Mouse (Mus musculus): ENCODE results near the gene Fcer1g. TPM values are rescaled to one million over a fixed set of nuclear protein-coding genes. Genes with fewer than 3 reads are reported as not detected.
A peak's percentile ranks its signal among the peaks of the same experiment; 100 is the strongest.
"Not testable (repeated sequence)": the region's sequence is repeated elsewhere in the genome, so short reads cannot be mapped to it uniquely, and the experiment has no call there.

The Fcer1g gene
- total RNA-seq, 2 experiments from 2014 or later, result 3.7 to 14.3 TPM

DNA sequence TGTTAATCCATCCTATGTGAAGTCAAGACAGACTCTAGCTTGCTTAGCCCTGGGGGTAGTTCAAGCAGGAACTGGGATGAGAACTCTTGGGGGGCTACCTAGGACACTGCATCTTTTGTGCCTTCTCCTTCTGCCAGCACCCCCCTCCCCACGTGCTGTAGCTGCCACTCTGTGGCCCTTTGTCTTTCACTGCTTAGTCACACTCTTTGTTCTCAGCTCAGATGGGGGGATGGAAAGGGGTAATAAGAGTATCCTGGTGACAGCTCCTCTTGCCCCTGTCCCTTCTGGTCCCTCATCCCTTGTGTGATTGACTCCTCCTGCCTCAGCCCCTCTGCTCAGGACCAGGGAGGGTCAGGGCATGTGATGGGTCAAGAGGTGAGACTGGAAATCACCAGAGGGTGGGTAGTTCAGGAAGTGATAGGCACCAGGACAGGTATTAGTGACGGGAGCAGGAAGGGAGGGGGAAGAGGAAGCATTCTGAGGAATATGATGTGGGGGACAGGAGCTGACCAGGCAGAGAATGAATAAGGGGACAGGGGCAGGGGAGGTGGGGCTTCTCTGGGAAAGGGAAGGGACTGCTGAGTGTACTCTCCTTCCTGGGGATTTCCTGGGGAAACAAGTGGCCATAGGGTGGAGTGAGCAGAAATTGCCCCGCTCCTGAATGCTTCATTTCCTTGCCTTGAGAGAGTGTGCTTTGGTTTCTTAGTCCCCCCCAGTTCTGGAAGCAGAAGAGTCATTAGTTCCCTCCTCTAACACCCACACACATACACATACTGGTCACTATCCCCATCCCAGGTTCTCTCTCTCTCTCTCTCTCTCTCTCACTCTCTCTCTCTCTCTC is 14.4 kb upstream of the Fcer1g start:
- ATAC-seq (replicated peaks; ENCODE audit: low FRiP score, low TSS enrichment, poor library complexity, severe bottlenecking), result no peak

GRCm38 (mm10) chr1:171247916-171248315 is 13.8 kb upstream of the Fcer1g start:
- ATAC-seq (replicated peaks; ENCODE audit: low FRiP score, low TSS enrichment, poor library complexity, severe bottlenecking), result no peak

DNA sequence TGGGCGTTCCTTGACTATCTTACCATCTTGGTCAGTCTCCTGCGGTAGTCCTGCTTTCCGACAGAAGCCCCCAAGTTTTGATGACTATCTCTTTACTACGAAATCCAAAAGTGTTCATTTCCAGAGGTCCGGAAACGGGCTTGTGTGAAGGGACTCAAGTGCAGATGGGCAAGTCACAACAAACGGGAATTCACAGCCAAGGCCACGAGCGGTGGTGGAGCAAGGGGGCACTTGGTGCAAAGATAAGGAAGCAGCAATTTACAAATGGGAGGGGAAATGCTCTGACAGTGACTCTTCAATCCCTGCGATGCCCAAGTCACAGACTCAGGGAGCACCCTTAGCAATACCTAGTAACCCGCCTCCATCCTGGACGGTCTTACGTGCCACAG is 13.3 kb upstream of the Fcer1g start:
- peak; percentile 13 for ATAC-seq (replicated peaks; ENCODE audit: low FRiP score, low TSS enrichment, poor library complexity, severe bottlenecking)

DNA sequence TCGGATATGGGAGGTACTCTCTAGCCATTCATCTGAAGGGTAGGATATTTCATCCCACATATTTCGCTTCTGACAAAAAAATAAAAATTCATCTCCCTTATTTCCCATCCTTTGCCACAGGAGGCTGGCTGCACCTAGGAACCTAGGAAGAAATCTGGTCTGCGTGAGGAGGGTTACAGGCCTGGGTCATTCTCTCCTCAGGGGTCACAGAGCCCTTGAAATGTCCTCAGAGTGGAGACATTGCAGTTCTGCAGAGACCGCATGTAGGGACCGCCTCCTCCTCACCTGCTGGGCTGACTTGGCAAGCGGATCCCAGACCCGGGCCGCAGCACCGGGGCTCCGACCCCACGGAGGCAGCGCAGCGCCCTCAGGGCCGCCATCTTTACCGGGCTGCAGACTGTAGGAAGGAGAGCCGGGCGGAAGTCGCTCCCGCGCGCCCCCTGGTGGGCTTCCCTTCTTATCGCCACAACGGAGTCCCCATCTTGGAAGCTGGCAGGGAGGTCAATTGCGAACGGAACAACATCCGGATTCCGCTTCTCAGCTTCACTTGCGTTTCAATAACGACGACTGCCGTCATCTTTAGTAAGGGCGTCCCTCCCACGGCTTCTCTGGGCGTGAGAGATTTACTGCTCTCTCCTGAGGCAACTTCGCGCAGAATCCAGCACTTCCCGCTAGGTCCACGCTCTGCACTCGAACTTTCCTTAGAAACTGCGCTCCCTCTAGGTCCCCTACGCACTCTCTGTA is 12.7 kb upstream of the Fcer1g start:
- ATAC-seq (replicated peaks; ENCODE audit: low FRiP score, low TSS enrichment, poor library complexity, severe bottlenecking), result peak; percentile 94

- no peak for ATAC-seq (replicated peaks; ENCODE audit: low FRiP score, low TSS enrichment, poor library complexity, severe bottlenecking)
Observed at GRCm38 (mm10) chr1:171245353-171245752, 11.2 kb upstream of the Fcer1g start.

DNA sequence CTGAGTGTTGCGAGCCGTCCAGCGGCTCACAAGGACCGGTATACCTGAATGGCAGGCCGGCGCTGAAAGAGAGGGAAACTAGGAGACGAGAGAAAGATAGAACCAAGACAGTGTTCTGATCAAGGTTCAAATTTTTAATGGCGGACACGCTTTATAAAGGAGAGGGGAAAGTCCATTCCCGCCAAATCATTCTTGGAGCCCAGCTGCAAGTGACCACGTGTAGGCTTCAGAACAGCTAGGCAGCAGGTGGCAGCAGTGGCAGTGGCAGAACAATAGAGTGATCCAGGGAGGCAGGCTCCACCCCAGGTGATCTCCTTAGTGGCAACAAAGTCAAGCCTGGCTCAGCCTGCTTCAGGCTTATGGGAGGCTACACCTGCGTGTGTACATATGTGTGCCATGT is 7.8 kb upstream of the Fcer1g start:
- ATAC-seq (replicated peaks; ENCODE audit: low FRiP score, low TSS enrichment, poor library complexity, severe bottlenecking), result not testable (repeated sequence)

- no peak for ATAC-seq (replicated peaks; ENCODE audit: low FRiP score, low TSS enrichment, poor library complexity, severe bottlenecking)
Observed at GRCm38 (mm10) chr1:171240911-171241310, 6.7 kb upstream of the Fcer1g start.

- no peak for ATAC-seq (replicated peaks; ENCODE audit: low FRiP score, low TSS enrichment, poor library complexity, severe bottlenecking)
Observed at GRCm38 (mm10) chr1:171239992-171240744, 6.0 kb upstream of the Fcer1g start.

GRCm38 (mm10) chr1:171238463-171238862 is 4.3 kb upstream of the Fcer1g start:
- ATAC-seq (replicated peaks; ENCODE audit: low FRiP score, low TSS enrichment, poor library complexity, severe bottlenecking), result peak; percentile 86

DNA sequence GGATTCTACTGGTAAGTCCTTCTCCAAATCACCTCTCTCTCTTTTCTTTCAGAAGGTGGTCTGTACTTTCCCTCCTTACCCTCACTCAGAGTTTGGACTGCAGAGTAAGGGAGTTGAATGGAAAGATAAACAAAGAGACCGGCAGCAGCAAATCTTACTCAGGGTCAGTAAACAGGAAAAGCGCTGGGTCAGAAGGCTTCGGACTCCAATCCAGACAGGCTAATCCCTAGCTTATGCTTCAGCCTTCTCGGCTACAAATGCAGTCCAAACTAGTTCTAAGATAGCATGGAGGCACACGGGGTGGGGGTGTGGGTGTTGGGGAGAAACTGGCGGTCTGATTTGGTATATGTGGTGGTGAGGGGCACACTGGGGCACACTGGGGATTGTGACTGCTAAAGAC is 3.3 kb upstream of the Fcer1g start:
- ATAC-seq (replicated peaks; ENCODE audit: low FRiP score, low TSS enrichment, poor library complexity, severe bottlenecking), result no peak

DNA sequence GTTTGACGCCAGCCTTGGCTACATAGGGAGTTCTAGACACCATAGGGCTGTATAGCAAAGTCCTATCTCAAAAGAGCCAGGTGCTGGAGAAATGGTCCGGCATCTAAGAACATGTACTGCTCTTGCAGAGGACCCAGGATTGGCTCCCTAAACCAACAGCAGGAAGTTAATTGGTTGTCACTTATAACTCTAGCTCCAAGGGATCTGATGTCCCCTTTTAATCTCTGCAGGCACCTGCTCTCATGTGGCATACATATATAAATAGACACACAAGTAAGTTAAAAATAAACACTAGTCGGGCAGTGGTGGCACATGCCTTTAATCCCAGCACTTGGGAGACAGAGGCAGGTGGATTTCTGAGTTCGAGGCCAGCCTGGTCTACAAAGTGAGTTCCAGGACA is 1.6 kb upstream of the Fcer1g start:
- ATAC-seq (replicated peaks; ENCODE audit: low FRiP score, low TSS enrichment, poor library complexity, severe bottlenecking), result no peak

DNA sequence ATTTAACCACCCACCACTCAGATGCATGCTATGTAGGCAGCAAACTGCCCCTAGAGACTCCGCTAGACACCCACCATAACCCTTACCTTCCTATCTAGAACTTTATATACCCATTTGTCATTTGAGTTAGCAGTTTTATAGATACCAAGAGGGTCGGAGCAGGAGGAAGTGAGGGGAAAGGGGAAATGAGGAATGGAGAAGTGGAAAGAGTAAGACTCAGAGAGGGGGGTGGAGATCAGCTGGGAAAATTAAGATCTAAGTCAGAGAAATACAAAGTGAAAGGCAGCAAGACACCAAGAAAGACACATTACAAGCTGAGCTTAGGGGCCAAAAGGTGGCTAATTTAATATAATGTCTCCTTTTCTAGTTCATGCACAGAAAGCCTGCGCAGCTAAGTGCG is 373 bp upstream of the Fcer1g start:
- no peak for ATAC-seq (replicated peaks; ENCODE audit: low FRiP score, low TSS enrichment, poor library complexity, severe bottlenecking)

GRCm38 (mm10) chr1:171232800-171233730 is 1.1 kb downstream of the Fcer1g start:
- ATAC-seq (replicated peaks; ENCODE audit: low FRiP score, low TSS enrichment, poor library complexity, severe bottlenecking), result peak; percentile 74

- ATAC-seq (replicated peaks; ENCODE audit: low FRiP score, low TSS enrichment, poor library complexity, severe bottlenecking), result no peak
Observed at GRCm38 (mm10) chr1:171232348-171232747, 1.8 kb downstream of the Fcer1g start.

DNA sequence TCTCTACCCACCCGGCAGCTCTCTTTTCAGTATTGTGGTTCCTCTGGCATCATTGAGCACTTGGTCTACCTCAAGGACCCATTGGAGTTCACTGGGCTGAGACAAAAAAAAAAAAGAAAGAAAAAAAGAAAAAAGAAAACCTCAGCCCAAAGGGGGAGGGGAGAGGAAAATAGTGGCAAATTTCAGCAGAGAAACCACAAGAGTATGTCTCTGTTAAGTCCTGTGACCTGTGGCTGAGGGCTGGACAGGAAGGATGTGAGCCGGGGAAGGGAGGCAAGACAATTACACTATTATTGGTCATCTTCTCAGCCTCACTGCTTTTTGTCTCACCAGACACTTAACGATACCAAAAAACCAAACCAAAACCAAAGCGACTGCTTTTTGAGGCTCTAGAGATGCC is 2.3 kb downstream of the Fcer1g start:
- ATAC-seq (replicated peaks; ENCODE audit: low FRiP score, low TSS enrichment, poor library complexity, severe bottlenecking), result no peak

- ATAC-seq (replicated peaks; ENCODE audit: low FRiP score, low TSS enrichment, poor library complexity, severe bottlenecking), result no peak
Observed at GRCm38 (mm10) chr1:171230215-171230614, 4.0 kb downstream of the Fcer1g start.

DNA sequence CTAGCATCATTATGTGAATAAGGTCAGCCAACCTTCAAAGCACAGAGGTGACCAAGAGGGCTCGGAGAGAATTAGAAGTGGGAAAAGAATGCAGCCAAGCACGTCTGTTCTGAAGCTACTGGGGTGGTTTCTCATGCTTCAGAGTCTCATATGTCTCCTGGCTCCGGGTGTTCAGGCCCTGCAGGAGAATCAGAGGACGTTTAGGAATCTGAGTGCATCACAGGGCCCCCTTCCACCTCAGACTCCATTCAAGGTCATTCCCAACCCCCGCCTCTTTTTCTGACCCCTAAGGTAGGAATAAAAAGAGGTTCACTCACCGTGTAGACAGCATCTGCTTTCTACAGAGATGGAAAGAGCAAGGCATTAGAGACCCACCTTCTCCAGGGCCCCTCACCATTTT is 4.4 kb downstream of the Fcer1g start:
- no peak for ATAC-seq (replicated peaks; ENCODE audit: low FRiP score, low TSS enrichment, poor library complexity, severe bottlenecking)

DNA sequence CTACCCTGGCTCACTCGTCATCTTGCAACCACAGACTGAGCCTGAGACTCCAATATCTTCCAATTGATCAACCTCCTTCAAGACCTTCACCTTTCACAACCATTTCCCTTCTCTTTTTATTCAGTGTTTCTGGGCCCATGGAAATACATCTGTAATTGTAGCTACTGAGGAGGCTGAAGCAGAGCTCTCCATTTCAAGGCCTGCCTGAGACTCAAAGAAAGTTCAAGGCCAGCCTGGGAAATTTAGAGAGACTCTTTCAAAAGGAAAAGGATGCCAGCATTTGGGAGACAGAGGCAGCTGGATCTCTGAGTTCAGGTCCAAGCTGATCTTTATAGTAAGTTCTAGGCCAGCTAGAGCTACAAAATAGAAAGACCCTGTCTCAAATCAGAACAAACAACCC is 6.3 kb downstream of the Fcer1g start:
- ATAC-seq (replicated peaks; ENCODE audit: low FRiP score, low TSS enrichment, poor library complexity, severe bottlenecking), result no peak

GRCm38 (mm10) chr1:171226780-171227179 is 7.4 kb downstream of the Fcer1g start:
- no peak for ATAC-seq (replicated peaks; ENCODE audit: low FRiP score, low TSS enrichment, poor library complexity, severe bottlenecking)
